Mouse (Mus musculus) cortical plate, adult 2 months (tissue): ENCODE data around the gene Olfr318. TPM values are rescaled to one million over a fixed set of nuclear protein-coding genes. Genes with fewer than 3 reads are reported as not detected.

Source experiments
- H3K27ac ChIP-seq: fragments of 200-500 bp; 2 replicates; pipeline ENCODE4 v1.5.1; 2012; ENCODE audit warnings: low read length, control low read depth, inconsistent platforms; ENCODE audit not compliant: insufficient read depth
- H3K4me1 ChIP-seq: fragments of 200-500 bp; 2 replicates; pipeline ENCODE4 v1.6.1; 2011; ENCODE audit warnings: low read length; ENCODE audit not compliant: control insufficient read depth, insufficient read depth
- H3K4me3 ChIP-seq: fragments of 200-500 bp; 2 replicates; pipeline ENCODE4 v1.5.1; 2011; ENCODE audit warnings: mild to moderate bottlenecking, low read length, control low read depth; ENCODE audit not compliant: insufficient read depth
- CTCF ChIP-seq: fragments of 200-500 bp; IDR thresholded peaks from 2 replicates; pipeline ENCODE4 v1.5.1; 2011; ENCODE audit warnings: mild to moderate bottlenecking, control low read depth, low read length; ENCODE audit not compliant: insufficient read depth; ENCODE audit errors: extremely low read depth
- POLR2A ChIP-seq: fragments of 200-500 bp; IDR thresholded peaks from 2 replicates; pipeline ENCODE4 v1.6.1; 2011; ENCODE audit warnings: mild to moderate bottlenecking, low read length, control low read depth; ENCODE audit not compliant: insufficient read depth; ENCODE audit errors: extremely low read depth
- polyA plus RNA-seq: library from polyadenylated mRNA; depleted of rRNA; stranded (reverse); fragments of >200 nt; gene quantifications from 2 replicates; pipeline ENCODE4 v1.2.3, GENCODE M21; 2012; rRNA removed

Olfr318 gene
- polyA plus RNA-seq, 1 experiment = not detected

- Histone ChIP-seq H3K4me3 (no peak within 1 kb of the TSS), H3K4me1 (no peaks in the 10 kb centered on the region), H3K27ac (no peak within 1 kb of the TSS)
- TF ChIP-seq POLR2A (no peak), CTCF (no peak)
These were observed 43.0 kb downstream of the Olfr318 start, which contains the start of gene Olfr320 for GRCm38 (mm10) chr11:58680799-58681198. TSS of gene Olfr320 (plus strand) at chr11:58681099.

- Histone ChIP-seq H3K27ac (no peak overlapping the region), H3K4me1 (no peaks in the 10 kb centered on the region), H3K4me3 (no peak overlapping the region)
- TF ChIP-seq CTCF (no peak), POLR2A (no peak)
These were observed 52.0 kb downstream of the Olfr318 start for GRCm38 (mm10) chr11:58671825-58672224.

DNA sequence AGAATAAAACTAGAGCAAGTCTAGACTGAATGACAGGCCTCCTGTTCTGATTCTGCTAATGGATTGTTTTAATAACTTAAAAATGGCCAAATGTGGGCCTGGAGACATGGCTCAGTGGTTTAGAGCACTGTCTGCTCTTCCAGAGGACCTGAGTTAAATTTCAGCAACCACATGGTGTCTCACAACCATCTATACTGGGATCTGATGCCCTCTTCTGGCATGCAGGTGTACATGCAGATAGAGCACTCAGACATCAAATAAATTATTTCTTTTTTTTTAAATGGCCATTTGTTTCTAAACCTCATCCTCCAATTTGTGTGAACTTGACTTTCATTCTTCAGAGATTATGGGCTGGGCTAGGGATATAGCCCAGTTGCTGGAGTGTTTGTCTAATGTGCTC lies 54.6 kb downstream of the Olfr318 start:
- H3K4me1 ChIP-seq = no peaks in the 10 kb centered on the region
- TF ChIP-seq CTCF (no peak), POLR2A (no peak)
- no peak overlapping the region for H3K27ac ChIP-seq
- no peak overlapping the region for H3K4me3 ChIP-seq

Other genes starting within 250 kb of the Olfr318 start
- gene Olfr332, start 231.5 kb downstream of the Olfr318 start, polyA plus RNA-seq = not detected in 2 replicates
- not detected in 2 replicates for gene Olfr331, start 221.4 kb downstream of the Olfr318 start, polyA plus RNA-seq
- gene Olfr330, start 189.2 kb downstream of the Olfr318 start, polyA plus RNA-seq = not detected in 2 replicates
- 0.08 TPM in 1 of 2 replicates, not detected in the other for gene Olfr329-ps, start 177.6 kb downstream of the Olfr318 start, polyA plus RNA-seq
- gene Olfr328, start 168.4 kb downstream of the Olfr318 start, polyA plus RNA-seq = 0.06 TPM in 1 of 2 replicates, not detected in the other
- gene Olfr224, start 153.5 kb downstream of the Olfr318 start, polyA plus RNA-seq = not detected in 2 replicates
- not detected in 2 replicates for gene Olfr325, start 146.3 kb downstream of the Olfr318 start, polyA plus RNA-seq
- gene Olfr324, start 128.9 kb downstream of the Olfr318 start, polyA plus RNA-seq = not detected in 2 replicates
- gene 2210407C18Rik, start 107.9 kb downstream of the Olfr318 start, polyA plus RNA-seq = not detected in 2 replicates
- gene Olfr323, start 93.5 kb downstream of the Olfr318 start, polyA plus RNA-seq = not detected in 2 replicates
- gene Trim58, start 83.5 kb downstream of the Olfr318 start, polyA plus RNA-seq = 0.04 and 0.08 TPM in 2 replicates
- gene Olfr322, start 65.2 kb downstream of the Olfr318 start, polyA plus RNA-seq = not detected in 2 replicates
- gene Olfr320, start 42.9 kb downstream of the Olfr318 start, polyA plus RNA-seq = not detected in 2 replicates
- gene Olfr319, start 24.9 kb downstream of the Olfr318 start, polyA plus RNA-seq = not detected in 2 replicates
- gene Olfr317, start 15.2 kb upstream of the Olfr318 start, polyA plus RNA-seq = 0.21 and 0.27 TPM in 2 replicates
- 1.6 and 2.3 TPM in 2 replicates for gene Olfr316, start 28.7 kb upstream of the Olfr318 start, polyA plus RNA-seq
- gene Olfr315, start 49.2 kb upstream of the Olfr318 start, polyA plus RNA-seq = not detected in 2 replicates
- not detected in 2 replicates for gene Olfr314, start 58.9 kb upstream of the Olfr318 start, polyA plus RNA-seq
- 1.7 and 2.2 TPM in 2 replicates for gene Fam183b, start 77.9 kb upstream of the Olfr318 start, polyA plus RNA-seq
- not detected in 2 replicates for gene Olfr313, start 91.0 kb upstream of the Olfr318 start, polyA plus RNA-seq
- gene Olfr312, start 105.2 kb upstream of the Olfr318 start, polyA plus RNA-seq = not detected in 2 replicates
- gene Olfr311, start 115.2 kb upstream of the Olfr318 start, polyA plus RNA-seq = 0.06 TPM in 1 of 2 replicates, not detected in the other
- 18.2 and 21.5 TPM in 2 replicates for gene Gm12258, start 123.1 kb upstream of the Olfr318 start, polyA plus RNA-seq
- 5.7 and 5.9 TPM in 2 replicates for gene 2810021J22Rik, start 143.2 kb upstream of the Olfr318 start, polyA plus RNA-seq
- gene Zfp39, start 180.2 kb upstream of the Olfr318 start, polyA plus RNA-seq = 5.6 and 6.0 TPM in 2 replicates
- gene Btnl10, start 193.9 kb upstream of the Olfr318 start, polyA plus RNA-seq = not detected in 2 replicates
- 567 and 588 TPM in 2 replicates for gene Rnf187, start 214.9 kb upstream of the Olfr318 start, polyA plus RNA-seq
- gene Hist3h2ba, start 224.9 kb upstream of the Olfr318 start, polyA plus RNA-seq = 101 and 112 TPM in 2 replicates
- gene Hist3h2a, start 230.7 kb upstream of the Olfr318 start, polyA plus RNA-seq = 40.1 and 42.8 TPM in 2 replicates
- 6.6 and 7.4 TPM in 2 replicates for gene Trim17, start 230.7 kb upstream of the Olfr318 start, polyA plus RNA-seq